Mouse (Mus musculus) cortical plate, adult 2 months (tissue): ENCODE results near the gene Itgad.

Experiments used
- CTCF ChIP-seq: fragments of 200-500 bp; IDR thresholded peaks from 2 replicates; pipeline ENCODE4 v1.5.1; 2011; ENCODE audit warnings: mild to moderate bottlenecking, control low read depth, low read length; ENCODE audit not compliant: insufficient read depth; ENCODE audit errors: extremely low read depth
- POLR2A ChIP-seq: fragments of 200-500 bp; IDR thresholded peaks from 2 replicates; pipeline ENCODE4 v1.6.1; 2011; ENCODE audit warnings: mild to moderate bottlenecking, low read length, control low read depth; ENCODE audit not compliant: insufficient read depth; ENCODE audit errors: extremely low read depth

DNA sequence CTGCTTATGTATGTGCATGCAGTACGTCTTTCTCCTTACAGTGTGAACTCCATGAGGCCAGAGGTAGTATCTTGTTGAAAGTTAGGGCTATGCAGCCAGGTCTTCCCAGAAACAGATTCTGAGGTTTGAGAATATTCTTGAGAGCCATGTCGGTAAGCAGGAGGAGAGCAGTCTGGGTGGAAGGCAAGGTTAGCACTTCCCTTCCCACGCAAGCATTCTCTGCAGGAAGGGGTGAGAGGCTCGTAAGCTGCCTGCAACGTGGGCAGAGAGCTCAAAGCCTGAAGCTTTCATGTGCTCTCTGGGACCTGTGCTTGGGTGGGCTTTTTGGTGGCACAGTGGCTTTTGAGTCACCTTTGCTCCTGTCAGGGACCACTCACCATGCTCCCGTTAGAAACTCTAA, 26.4 kb downstream of the Itgad start:
- TF ChIP-seq POLR2A (no peak), CTCF (no peak)
